Mouse (Mus musculus): Measurements from ENCODE around the gene Sf3b6. TPM values are rescaled to one million over a fixed set of nuclear protein-coding genes. Genes with fewer than 3 reads are reported as not detected.

Gene Sf3b6
- polyA plus RNA-seq, 1 experiment from 2014 or later = 367 TPM

- WGBS = 10% methylated on average over 24 of the region's 24 CpGs
- peaks cover 14% of the 10 kb centered on the region for H3K4me1 ChIP-seq (ENCODE audit: control insufficient read depth, insufficient read depth, low read length)
- peak; percentile 79; the same call in 1 of the 2 replicates for ATAC-seq (ENCODE audit: low FRiP score)
- no peaks in the 10 kb centered on the region for H3K27me3 ChIP-seq (ENCODE audit: control insufficient read depth, insufficient read depth, low read length)
- peak overlapping the region; percentile 87 for H3K4me3 ChIP-seq (ENCODE audit: low read depth, low read length)
- peak overlapping the region; percentile 57; the same call in 1 of the 2 replicates for H3K27ac ChIP-seq (ENCODE audit: low read depth, low read length)
- H3K36me3 ChIP-seq (ENCODE audit: control insufficient read depth, insufficient read depth, low read length) = peaks cover 2% of the 10 kb centered on the region; the same call in 1 of the 2 replicates
- H3K9ac ChIP-seq (ENCODE audit: low read length) = peak overlapping the region; percentile 66
- DNase-seq (ENCODE audit: low spot score, missing footprints) = no peak
- peak overlapping the region; percentile 74 for H3K4me2 ChIP-seq
- H3K9me3 ChIP-seq (ENCODE audit: control insufficient read depth, low read length) = no peaks in the 10 kb centered on the region
These were observed 524 bp upstream of the Sf3b6 start for GRCm38 (mm10) chr12:4816680-4817360.

GRCm38 (mm10) chr12:4827256-4827655 is 9.9 kb downstream of the Sf3b6 start:
- no peaks in the 10 kb centered on the region for H3K27me3 ChIP-seq (ENCODE audit: control insufficient read depth, insufficient read depth, low read length)
- no peak overlapping the region for H3K9ac ChIP-seq (ENCODE audit: low read length)
- peaks cover 5% of the 10 kb centered on the region; the same call in 1 of the 2 replicates for H3K36me3 ChIP-seq (ENCODE audit: control insufficient read depth, insufficient read depth, low read length)
- no peaks in the 10 kb centered on the region for H3K9me3 ChIP-seq (ENCODE audit: control insufficient read depth, low read length)
- H3K4me2 ChIP-seq = no peak overlapping the region
- DNase-seq (ENCODE audit: low spot score, missing footprints) (no peak), ATAC-seq (ENCODE audit: low FRiP score) (no peak)
- no peak overlapping the region for H3K27ac ChIP-seq (ENCODE audit: low read depth, low read length)
- H3K4me3 ChIP-seq (ENCODE audit: low read depth, low read length) = no peak overlapping the region
- WGBS = 80% methylated on average over 3 of the region's 3 CpGs
- no peaks in the 10 kb centered on the region for H3K4me1 ChIP-seq (ENCODE audit: control insufficient read depth, insufficient read depth, low read length)

- Histone ChIP-seq H3K36me3 (ENCODE audit: control insufficient read depth, insufficient read depth, low read length) (no peaks in the 10 kb centered on the region), H3K4me3 (ENCODE audit: low read depth, low read length) (no peak overlapping the region), H3K27ac (ENCODE audit: low read depth, low read length) (no peak overlapping the region), H3K9ac (ENCODE audit: low read length) (no peak overlapping the region), H3K9me3 (ENCODE audit: control insufficient read depth, low read length) (no peaks in the 10 kb centered on the region), H3K4me2 (no peak overlapping the region), H3K4me1 (ENCODE audit: control insufficient read depth, insufficient read depth, low read length) (peaks cover 5% of the 10 kb centered on the region), H3K27me3 (ENCODE audit: control insufficient read depth, insufficient read depth, low read length) (peaks cover 11% of the 10 kb centered on the region)
- DNase-seq (ENCODE audit: low spot score, missing footprints) (no peak), ATAC-seq (ENCODE audit: low FRiP score) (no peak)
- WGBS = 74% methylated on average over 4 of the region's 4 CpGs
These were observed 19.6 kb downstream of the Sf3b6 start for GRCm38 (mm10) chr12:4836959-4837358.

- Histone ChIP-seq H3K4me3 (ENCODE audit: low read depth, low read length) (no peak overlapping the region), H3K27ac (ENCODE audit: low read depth, low read length) (no peak overlapping the region), H3K9ac (ENCODE audit: low read length) (no peak overlapping the region), H3K27me3 (ENCODE audit: control insufficient read depth, insufficient read depth, low read length) (peaks cover 13% of the 10 kb centered on the region), H3K4me2 (no peak overlapping the region), H3K36me3 (ENCODE audit: control insufficient read depth, insufficient read depth, low read length) (no peaks in the 10 kb centered on the region), H3K4me1 (ENCODE audit: control insufficient read depth, insufficient read depth, low read length) (peaks cover 11% of the 10 kb centered on the region), H3K9me3 (ENCODE audit: control insufficient read depth, low read length) (no peaks in the 10 kb centered on the region)
- 59% methylated on average over 6 of the region's 6 CpGs for WGBS
- ATAC-seq (ENCODE audit: low FRiP score) (no peak), DNase-seq (ENCODE audit: low spot score, missing footprints) (no peak)
These were observed 22.7 kb downstream of the Sf3b6 start for GRCm38 (mm10) chr12:4840010-4840409.

- Histone ChIP-seq H3K4me1 (ENCODE audit: control insufficient read depth, insufficient read depth, low read length) (peaks cover 11% of the 10 kb centered on the region), H3K4me3 (ENCODE audit: low read depth, low read length) (peak overlapping the region; percentile 69), H3K36me3 (ENCODE audit: control insufficient read depth, insufficient read depth, low read length) (no peaks in the 10 kb centered on the region), H3K9me3 (ENCODE audit: control insufficient read depth, low read length) (no peaks in the 10 kb centered on the region), H3K4me2 (peak overlapping the region; percentile 93), H3K9ac (ENCODE audit: low read length) (peak overlapping the region; percentile 78), H3K27me3 (ENCODE audit: control insufficient read depth, insufficient read depth, low read length) (peaks cover 13% of the 10 kb centered on the region), H3K27ac (ENCODE audit: low read depth, low read length) (no peak overlapping the region)
- no peak; the same call in 1 of the 2 replicates for ATAC-seq (ENCODE audit: low FRiP score)
- no peak for DNase-seq (ENCODE audit: low spot score, missing footprints)
- 1% methylated on average over 11 of the region's 11 CpGs for WGBS
These were observed 23.4 kb downstream of the Sf3b6 start for GRCm38 (mm10) chr12:4840741-4841140.

GRCm38 (mm10) chr12:4841392-4841887 is 24.1 kb downstream of the Sf3b6 start, which contains the start of gene Fkbp1b:
Gene Fkbp1b, minus strand, starts transcription at chr12:4841591.
- Histone ChIP-seq H3K27me3 (ENCODE audit: control insufficient read depth, insufficient read depth, low read length) (peaks cover 13% of the 10 kb centered on the region), H3K36me3 (ENCODE audit: control insufficient read depth, insufficient read depth, low read length) (no peaks in the 10 kb centered on the region), H3K27ac (ENCODE audit: low read depth, low read length) (no peak within 1 kb of the TSS), H3K9ac (ENCODE audit: low read length) (peak within 1 kb of the TSS; percentile 78), H3K4me2 (peak within 1 kb of the TSS; percentile 93), H3K4me3 (ENCODE audit: low read depth, low read length) (peak within 1 kb of the TSS; percentile 69), H3K4me1 (ENCODE audit: control insufficient read depth, insufficient read depth, low read length) (peaks cover 11% of the 10 kb centered on the region), H3K9me3 (ENCODE audit: control insufficient read depth, low read length) (no peaks in the 10 kb centered on the region)
- under 1% methylated on average over 35 of the region's 37 CpGs for WGBS
- ATAC-seq (ENCODE audit: low FRiP score) (peak; percentile 69), DNase-seq (ENCODE audit: low spot score, missing footprints) (peak; percentile 94)

GRCm38 (mm10) chr12:4842456-4842855 is 25.1 kb downstream of the Sf3b6 start:
- Histone ChIP-seq H3K4me1 (ENCODE audit: control insufficient read depth, insufficient read depth, low read length) (peaks cover 11% of the 10 kb centered on the region), H3K9me3 (ENCODE audit: control insufficient read depth, low read length) (no peaks in the 10 kb centered on the region), H3K9ac (ENCODE audit: low read length) (no peak overlapping the region), H3K27me3 (ENCODE audit: control insufficient read depth, insufficient read depth, low read length) (peaks cover 13% of the 10 kb centered on the region), H3K27ac (ENCODE audit: low read depth, low read length) (no peak overlapping the region), H3K4me2 (no peak overlapping the region), H3K36me3 (ENCODE audit: control insufficient read depth, insufficient read depth, low read length) (no peaks in the 10 kb centered on the region), H3K4me3 (ENCODE audit: low read depth, low read length) (no peak overlapping the region)
- no peak for ATAC-seq (ENCODE audit: low FRiP score)
- peak; percentile 87 for DNase-seq (ENCODE audit: low spot score, missing footprints)
- 83% methylated on average over 8 of the region's 8 CpGs for WGBS

GRCm38 (mm10) chr12:4842890-4843597 is 25.7 kb downstream of the Sf3b6 start, which contains the start of gene Wdcp:
Gene Wdcp, plus strand, starts transcription at chr12:4843303.
- Histone ChIP-seq H3K4me3 (ENCODE audit: low read depth, low read length) (peak within 1 kb of the TSS; percentile 47), H3K36me3 (ENCODE audit: control insufficient read depth, insufficient read depth, low read length) (no peaks in the 10 kb centered on the region), H3K4me1 (ENCODE audit: control insufficient read depth, insufficient read depth, low read length) (peaks cover 11% of the 10 kb centered on the region), H3K27ac (ENCODE audit: low read depth, low read length) (no peak within 1 kb of the TSS), H3K4me2 (peak within 1 kb of the TSS; percentile 58), H3K27me3 (ENCODE audit: control insufficient read depth, insufficient read depth, low read length) (peaks cover 13% of the 10 kb centered on the region), H3K9ac (ENCODE audit: low read length) (peak within 1 kb of the TSS; percentile 46), H3K9me3 (ENCODE audit: control insufficient read depth, low read length) (no peaks in the 10 kb centered on the region)
- peak; percentile 98 for DNase-seq (ENCODE audit: low spot score, missing footprints)
- 1% methylated on average over 30 of the region's 30 CpGs for WGBS
- peak; percentile 93 for ATAC-seq (ENCODE audit: low FRiP score)

- 1% methylated on average over 12 of the region's 12 CpGs for WGBS
- ATAC-seq (ENCODE audit: low FRiP score) = peak; percentile 22; the same call in 1 of the 2 replicates
- no peak for DNase-seq (ENCODE audit: low spot score, missing footprints)
- peaks cover 13% of the 10 kb centered on the region for H3K27me3 ChIP-seq (ENCODE audit: control insufficient read depth, insufficient read depth, low read length)
- H3K4me1 ChIP-seq (ENCODE audit: control insufficient read depth, insufficient read depth, low read length) = peaks cover 11% of the 10 kb centered on the region
- H3K4me3 ChIP-seq (ENCODE audit: low read depth, low read length) = peak overlapping the region; percentile 47
- H3K9me3 ChIP-seq (ENCODE audit: control insufficient read depth, low read length) = no peaks in the 10 kb centered on the region
- peak overlapping the region; percentile 58 for H3K4me2 ChIP-seq
- H3K27ac ChIP-seq (ENCODE audit: low read depth, low read length) = no peak overlapping the region
- H3K9ac ChIP-seq (ENCODE audit: low read length) = peak overlapping the region; percentile 46
- no peaks in the 10 kb centered on the region for H3K36me3 ChIP-seq (ENCODE audit: control insufficient read depth, insufficient read depth, low read length)
These were observed 26.4 kb downstream of the Sf3b6 start for GRCm38 (mm10) chr12:4843741-4844140.

Measured in midbrain, embryonic 11.5 days (tissue).